Mouse (Mus musculus) embryonic fibroblast, embryonic 13.5 days (primary cell): ENCODE measurements around the gene Bclaf3. TPM values are rescaled to one million over a fixed set of nuclear protein-coding genes. Genes with fewer than 3 reads are reported as not detected.
"Not testable (repeated sequence)": the region's sequence is repeated elsewhere in the genome, so short reads cannot be mapped to it uniquely, and the experiment has no call there.

Experiments
- H3K27ac ChIP-seq: 2 replicates; pipeline ENCODE4 v1.5.1; 2012; ENCODE audit warnings: low read length, control low read depth, inconsistent platforms; ENCODE audit not compliant: insufficient read depth
- H3K4me1 ChIP-seq: 2 replicates; pipeline ENCODE4 v1.6.1; 2011; ENCODE audit warnings: low read length; ENCODE audit not compliant: control insufficient read depth, insufficient read depth
- H3K4me3 ChIP-seq: 2 replicates; pipeline ENCODE4 v1.5.1; 2011; ENCODE audit warnings: mild to moderate bottlenecking, control low read depth, low read length; ENCODE audit not compliant: insufficient read depth
- CTCF ChIP-seq: IDR thresholded peaks from 2 replicates; pipeline ENCODE4 v1.5.1; 2011; ENCODE audit warnings: mild to moderate bottlenecking, control low read depth, low read length, moderate library complexity, borderline replicate concordance; ENCODE audit not compliant: insufficient read depth
- POLR2A ChIP-seq: IDR thresholded peaks from 2 replicates; pipeline ENCODE4 v1.6.1; 2011; ENCODE audit warnings: low read depth, mild to moderate bottlenecking, control low read depth, low read length, moderate library complexity
- polyA plus RNA-seq: library from polyadenylated mRNA; stranded (reverse); fragments of >200 nt; gene quantifications from 2 replicates; pipeline ENCODE4 v1.2.4, GENCODE M21; 2011; ENCODE audit warnings: low read depth; ENCODE audit not compliant: missing spikeins, insufficient read length

Bclaf3 gene
- polyA plus RNA-seq = 17.6 and 24.5 TPM in 2 replicates

DNA sequence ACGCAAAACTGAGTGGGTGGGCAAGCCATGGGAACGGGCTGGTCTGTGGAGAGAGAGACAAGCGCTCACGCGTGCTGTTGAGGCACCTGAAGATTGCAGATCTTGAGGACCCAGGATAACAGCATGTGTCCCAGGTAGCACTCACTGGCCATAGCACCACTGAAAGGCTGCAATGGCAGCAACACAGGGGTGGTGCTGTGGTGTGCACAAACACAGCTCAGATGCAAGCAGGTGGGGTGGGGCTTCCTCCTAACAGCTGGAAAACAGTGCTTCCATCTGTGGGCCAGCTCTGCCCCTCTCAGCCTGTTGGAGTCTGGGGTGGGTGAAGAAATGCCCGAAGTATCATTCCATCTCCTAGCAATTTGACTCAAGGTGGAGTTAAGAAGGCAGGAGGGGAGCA lies at the start of gene Bclaf3:
TSS of gene Bclaf3 (plus strand) at position 301 of the 400 bp plus-strand sequence.
- Histone ChIP-seq H3K4me1 (no peaks in the 10 kb centered on the region), H3K4me3 (no peak within 1 kb of the TSS), H3K27ac (no peak within 1 kb of the TSS)
- no peak for TF ChIP-seq POLR2A
- no peak for TF ChIP-seq CTCF

DNA sequence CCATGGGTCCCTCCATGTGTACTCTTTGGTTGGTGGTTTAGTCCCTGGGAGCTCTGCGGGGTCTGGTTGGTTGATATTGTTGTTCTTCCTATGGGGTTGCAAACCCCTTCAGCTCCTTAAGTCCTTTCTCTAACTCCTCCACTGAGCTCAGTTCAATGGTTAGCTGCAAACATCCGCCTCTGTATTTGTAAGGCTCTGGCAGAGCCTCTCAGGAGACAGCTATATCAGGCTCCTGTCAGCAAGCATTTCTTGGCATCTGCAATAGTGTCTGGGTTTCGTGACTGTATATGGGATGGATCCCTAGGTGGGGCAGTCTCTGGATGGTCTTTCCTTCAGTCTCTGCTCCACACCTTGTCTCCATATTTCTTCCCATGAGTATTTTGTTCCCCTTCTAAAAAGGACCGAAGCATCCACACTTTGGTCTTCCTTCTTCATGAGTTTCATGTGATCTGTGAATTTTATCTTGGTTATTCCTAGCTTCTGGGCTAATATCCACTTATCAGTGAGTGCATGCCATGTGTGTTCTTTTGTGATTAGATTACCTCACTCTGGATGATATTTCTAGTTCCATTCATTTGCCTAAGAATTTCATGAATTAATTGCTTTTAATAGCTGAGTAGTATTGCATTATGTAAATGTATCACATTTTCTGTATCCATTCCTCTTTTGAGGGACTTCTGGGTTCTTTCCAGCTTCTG lies 48.1 kb upstream of the Bclaf3 start:
- not testable (repeated sequence) for H3K27ac ChIP-seq, H3K4me1 ChIP-seq, H3K4me3 ChIP-seq

DNA sequence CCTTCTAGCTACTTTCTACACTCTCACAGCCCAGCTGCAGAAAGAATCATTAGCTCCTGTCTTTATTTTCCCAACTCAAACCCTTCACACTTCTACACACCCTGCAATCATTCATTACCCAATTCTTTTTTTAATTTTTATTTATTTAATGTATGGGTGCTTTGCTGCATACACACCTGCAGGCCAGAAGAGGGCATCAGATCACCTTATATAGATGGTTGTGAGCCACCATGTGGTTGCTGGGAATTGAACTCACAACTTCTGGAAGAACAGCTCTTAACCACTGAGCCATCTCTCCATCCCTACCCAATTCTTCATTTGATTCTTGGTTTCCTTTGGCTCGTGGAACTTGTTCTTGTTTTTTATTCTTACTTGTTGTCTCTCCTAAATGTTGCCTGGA lies 42.2 kb upstream of the Bclaf3 start:
- no peak overlapping the region for H3K4me3 ChIP-seq
- no peak for TF ChIP-seq POLR2A
- no peak for TF ChIP-seq CTCF
- H3K4me1 ChIP-seq = no peaks in the 10 kb centered on the region
- no peak overlapping the region for H3K27ac ChIP-seq

DNA sequence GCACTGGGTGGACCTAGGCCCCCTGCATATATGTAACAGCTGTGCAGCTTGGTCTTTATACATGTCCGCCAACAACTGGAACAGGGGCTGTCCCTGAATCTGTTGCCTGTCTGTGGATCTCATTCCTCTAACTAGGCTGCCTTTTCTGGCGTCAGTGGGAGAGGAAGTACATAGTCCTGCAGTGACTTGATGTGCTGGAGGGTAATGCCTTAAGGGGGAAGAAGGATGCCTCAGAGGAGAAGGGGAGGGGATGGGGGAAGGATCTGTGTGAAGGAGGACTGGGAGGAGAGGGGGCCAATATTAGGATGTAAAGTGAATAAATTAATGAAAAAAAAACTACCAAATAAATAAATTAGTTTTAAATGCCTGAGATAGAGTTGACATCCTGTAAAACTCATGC lies 23.3 kb upstream of the Bclaf3 start:
- Histone ChIP-seq H3K4me1 (no peaks in the 10 kb centered on the region), H3K27ac (no peak overlapping the region), H3K4me3 (no peak overlapping the region)
- TF ChIP-seq CTCF = no peak
- TF ChIP-seq POLR2A = no peak

DNA sequence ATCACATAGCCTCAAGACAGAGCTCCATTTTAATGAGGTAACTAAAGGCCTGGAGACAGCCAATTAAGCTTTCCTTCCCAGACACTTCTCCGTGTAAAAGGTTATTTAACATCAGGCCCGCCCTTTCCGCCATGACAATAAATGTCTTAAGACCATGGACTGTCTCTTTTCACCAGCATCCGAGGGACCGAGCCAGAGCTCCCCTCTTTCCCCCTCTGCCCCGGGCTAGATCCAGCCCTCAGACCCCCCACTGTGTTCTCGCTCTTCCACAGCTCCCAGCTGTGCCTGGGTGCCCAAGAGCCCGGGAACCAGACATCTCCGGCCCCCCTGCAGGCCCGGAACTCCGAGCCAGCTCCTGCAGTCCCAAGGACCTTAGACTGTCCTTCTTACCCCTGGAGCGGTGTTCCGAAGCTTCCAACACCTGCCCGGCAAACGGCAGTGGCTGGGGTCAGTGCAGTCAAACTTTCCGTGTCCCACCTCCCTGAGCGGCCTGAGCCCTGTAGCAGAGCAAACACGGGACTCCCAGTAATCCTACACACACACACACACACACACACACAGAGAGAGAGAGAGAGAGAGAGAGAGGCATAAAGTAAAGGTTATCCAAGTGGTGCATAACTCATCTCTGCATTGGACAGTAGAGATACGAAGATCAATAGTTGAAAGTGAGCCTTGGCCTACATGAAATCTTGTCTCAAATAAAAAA lies 18.0 kb upstream of the Bclaf3 start:
- Histone ChIP-seq H3K27ac (no peak overlapping the region), H3K4me3 (no peak overlapping the region), H3K4me1 (no peaks in the 10 kb centered on the region)
- TF ChIP-seq POLR2A (no peak), CTCF (no peak)

DNA sequence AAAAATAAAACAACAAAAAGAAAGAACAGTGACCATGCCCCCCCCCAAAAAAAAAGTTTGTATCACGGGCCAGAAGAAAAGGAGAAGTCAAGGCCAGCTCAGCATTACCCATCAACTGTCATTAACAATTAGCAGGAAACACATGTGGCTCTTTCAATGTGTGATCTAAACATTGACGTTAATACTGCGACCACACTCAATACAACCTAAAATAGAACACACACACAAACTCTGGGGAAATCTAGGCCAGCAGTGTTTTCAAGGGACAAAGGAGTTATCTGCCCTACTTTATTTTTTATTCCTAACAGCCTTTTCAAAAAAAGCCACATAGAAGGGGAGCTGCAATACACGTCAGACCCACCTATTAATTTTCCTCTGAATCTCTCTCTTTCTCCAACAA lies 17.4 kb upstream of the Bclaf3 start:
- Histone ChIP-seq H3K4me1 (no peaks in the 10 kb centered on the region), H3K4me3 (no peak overlapping the region), H3K27ac (no peak overlapping the region)
- TF ChIP-seq CTCF (no peak), POLR2A (no peak)

DNA sequence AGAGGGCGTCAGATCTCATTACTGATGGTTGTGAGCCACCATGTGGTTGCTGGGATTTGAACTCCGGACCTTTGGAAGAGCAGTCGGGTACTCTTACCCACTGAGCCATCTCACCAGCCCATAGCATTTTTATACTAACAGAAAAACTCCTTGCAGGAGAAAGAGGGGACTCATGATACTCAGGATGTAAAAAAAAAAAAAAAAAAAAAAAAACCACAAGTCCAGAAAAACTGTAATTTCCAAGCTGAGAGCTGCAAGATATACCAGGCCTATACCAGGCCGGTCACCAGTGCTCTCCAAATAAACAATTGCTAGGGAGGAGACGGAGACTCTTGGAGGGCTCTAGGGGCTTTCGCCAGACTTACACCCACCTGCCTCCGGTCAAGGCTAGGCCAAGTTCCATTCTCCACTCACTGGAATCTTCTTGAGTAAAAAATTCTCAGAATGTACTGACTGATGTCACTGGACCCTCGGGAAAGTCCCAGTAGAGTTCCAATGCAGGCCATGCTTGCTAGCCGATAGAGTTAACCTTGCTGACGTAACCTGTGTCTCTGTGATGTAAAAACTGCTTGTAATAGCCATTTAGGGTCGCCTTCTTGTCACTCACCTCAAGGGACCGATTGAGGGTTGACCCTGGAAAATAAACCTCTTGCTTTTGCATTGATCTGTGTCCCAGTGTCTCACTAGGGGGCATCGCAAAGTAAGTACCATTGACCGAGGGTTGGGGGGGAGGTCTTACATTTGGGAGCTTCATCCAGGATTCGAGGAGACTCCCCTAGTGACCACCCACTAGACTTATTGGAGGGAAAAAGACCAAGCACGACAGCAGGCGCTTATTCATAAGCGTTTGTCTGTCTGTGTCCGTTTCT lies 16.4 kb upstream of the Bclaf3 start:
- Histone ChIP-seq H3K4me3 (no peak overlapping the region), H3K27ac (no peak overlapping the region), H3K4me1 (no peaks in the 10 kb centered on the region)
- TF ChIP-seq CTCF (no peak), POLR2A (no peak)

DNA sequence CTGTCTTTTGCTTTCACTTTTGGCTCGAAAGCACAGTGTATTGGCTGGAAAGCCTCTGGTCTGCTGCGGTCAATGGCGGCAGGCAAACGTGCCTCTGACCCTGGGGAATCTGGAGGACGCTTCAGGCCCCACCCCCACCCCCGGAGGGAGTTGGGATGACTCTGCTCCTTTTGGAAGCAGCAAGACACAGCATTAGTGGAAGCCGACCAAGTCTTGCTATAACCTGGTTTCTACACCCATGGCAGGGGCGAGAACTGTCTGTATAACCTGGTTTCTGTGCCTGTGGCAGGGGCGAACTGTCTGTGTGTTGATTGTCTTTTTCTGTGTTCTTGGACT lies 15.8 kb upstream of the Bclaf3 start:
- H3K4me1 ChIP-seq = no peaks in the 10 kb centered on the region
- TF ChIP-seq POLR2A = no peak
- H3K4me3 ChIP-seq = no peak overlapping the region

DNA sequence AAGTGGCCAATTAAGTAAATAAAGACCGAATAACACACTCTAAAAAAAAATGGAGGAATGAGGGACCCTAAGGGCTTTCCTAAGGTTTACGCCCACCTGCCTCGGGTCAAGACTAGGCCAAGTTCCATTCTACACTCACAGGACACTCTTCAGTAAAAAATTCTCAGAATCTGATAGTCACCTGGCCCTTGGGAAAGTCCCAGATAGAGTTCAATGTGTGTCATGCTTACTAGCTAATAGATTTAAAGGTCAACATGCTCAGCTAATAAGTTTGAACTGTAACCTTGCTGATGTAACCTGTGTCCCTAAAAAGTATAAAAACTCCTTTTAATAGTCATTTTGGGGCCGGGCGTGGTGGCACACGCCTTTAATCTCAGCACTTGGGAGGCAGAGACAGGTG lies 10.9 kb upstream of the Bclaf3 start:
- Histone ChIP-seq H3K4me1 (no peaks in the 10 kb centered on the region), H3K27ac (no peak overlapping the region), H3K4me3 (no peak overlapping the region)
- TF ChIP-seq POLR2A (no peak), CTCF (no peak)

More for the DNA sequence above, 15.8 kb upstream of the Bclaf3 start:
- H3K27ac ChIP-seq = no peak overlapping the region

DNA sequence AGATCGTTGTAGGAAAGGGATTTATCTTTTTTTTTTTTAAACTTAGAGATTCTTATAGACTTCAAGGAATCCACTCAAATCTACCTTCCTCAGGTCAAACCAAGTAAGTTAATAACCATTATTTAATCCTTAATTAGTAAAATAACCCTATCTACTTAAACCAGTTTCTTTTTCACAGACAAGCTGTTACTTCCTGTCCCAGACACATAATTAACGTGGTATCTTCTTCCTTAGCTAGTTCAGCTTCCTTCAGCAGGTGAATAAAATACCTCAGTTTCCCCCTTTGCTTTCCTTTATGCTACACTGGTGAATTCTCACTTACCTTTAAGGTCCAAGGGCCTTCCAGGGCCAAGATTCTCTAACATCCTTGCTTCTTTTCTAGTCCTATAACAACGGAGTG lies 4.7 kb upstream of the Bclaf3 start:
- no peak for TF ChIP-seq POLR2A
- TF ChIP-seq CTCF = no peak
- H3K4me1 ChIP-seq = no peaks in the 10 kb centered on the region
- no peak overlapping the region for H3K4me3 ChIP-seq
- H3K27ac ChIP-seq = no peak overlapping the region
